Mouse (Mus musculus) left cerebral cortex, adult 9 months (tissue): Measurements from ENCODE around the gene Samd1.

ENCODE experiments used
- DNase-seq, 2 experiments: peaks; one replicate each; pipeline ENCODE4 v3.0.0; 2022; ENCODE audit warnings: low spot score in 2 of 2

The Samd1 gene

GRCm38 (mm10) chr8:84011705-84012498, 14.4 kb downstream of the Samd1 start, which contains the start of gene 2210011C24Rik:
TSS of gene 2210011C24Rik (minus strand) at chr8:84012171.
- DNase-seq: no peak

- no peak for DNase-seq
Observed at GRCm38 (mm10) chr8:84012499-84013165, 15.2 kb downstream of the Samd1 start.

- DNase-seq: no peak
Observed at GRCm38 (mm10) chr8:84015833-84016232, 18.4 kb downstream of the Samd1 start.

- DNase-seq: no peak
Observed at GRCm38 (mm10) chr8:84019738-84020137, 22.3 kb downstream of the Samd1 start.

GRCm38 (mm10) chr8:84021096-84021495, 23.6 kb downstream of the Samd1 start, which contains the start of gene Palm3:
TSS of gene Palm3 (plus strand) at chr8:84021471.
- no peak for DNase-seq

- no peak for DNase-seq
Observed at GRCm38 (mm10) chr8:84021569-84021968, 24.1 kb downstream of the Samd1 start.

- DNase-seq: no peak
Observed at GRCm38 (mm10) chr8:84023085-84023484, 25.6 kb downstream of the Samd1 start.

- DNase-seq: no peak
Observed at GRCm38 (mm10) chr8:84023631-84024030, 26.2 kb downstream of the Samd1 start.

- no peak for DNase-seq
Observed at GRCm38 (mm10) chr8:84024171-84024570, 26.7 kb downstream of the Samd1 start.

- no peak for DNase-seq
Observed at GRCm38 (mm10) chr8:84025863-84026262, 28.4 kb downstream of the Samd1 start.

- no peak for DNase-seq
Observed at GRCm38 (mm10) chr8:84027449-84027848, 30.0 kb downstream of the Samd1 start.

- no peak for DNase-seq
Observed at GRCm38 (mm10) chr8:84029272-84029671, 31.8 kb downstream of the Samd1 start.

- DNase-seq: no peak
Observed at GRCm38 (mm10) chr8:84032777-84033176, 35.3 kb downstream of the Samd1 start.

- no peak for DNase-seq
Observed at GRCm38 (mm10) chr8:84038015-84038414, 40.5 kb downstream of the Samd1 start.

GRCm38 (mm10) chr8:84039050-84039449, 41.6 kb downstream of the Samd1 start:
- DNase-seq: peak in 1 of 2 experiments; percentile 78

GRCm38 (mm10) chr8:84042066-84042947, 44.8 kb downstream of the Samd1 start, which contains the start of gene Il27ra:
TSS of gene Il27ra (minus strand) at chr8:84042589.
- DNase-seq: peak in 1 of 2 experiments; percentile 19

- DNase-seq: no peak
Observed at GRCm38 (mm10) chr8:84042948-84043342, 45.5 kb downstream of the Samd1 start.

GRCm38 (mm10) chr8:84044103-84044502, 46.6 kb downstream of the Samd1 start:
- DNase-seq: no peak

- DNase-seq: no peak
Observed at GRCm38 (mm10) chr8:84044900-84045299, 47.4 kb downstream of the Samd1 start, which contains the start of gene Rln3. TSS of gene Rln3 (minus strand) at chr8:84045000.

GRCm38 (mm10) chr8:84046505-84046904, 49.0 kb downstream of the Samd1 start:
- no peak for DNase-seq

GRCm38 (mm10) chr8:84048171-84048570, 50.7 kb downstream of the Samd1 start:
- no peak for DNase-seq
